Mouse (Mus musculus): ENCODE results near the gene Siae. TPM values are rescaled to one million over a fixed set of nuclear protein-coding genes. Genes with fewer than 3 reads are reported as not detected.
A peak's percentile ranks its signal among the peaks of the same experiment; 100 is the strongest.

Gene Siae
- polyA plus RNA-seq, 1 experiment from 2014 or later = 8.5 TPM

- H3K27me3 ChIP-seq (ENCODE audit: control insufficient read depth, insufficient read depth, low read length) = no peaks in the 10 kb centered on the region
- no peak for ATAC-seq (replicated peaks; ENCODE audit: low FRiP score)
- no peaks in the 10 kb centered on the region for H3K36me3 ChIP-seq (ENCODE audit: control insufficient read depth, insufficient read depth, low read length)
- no peak overlapping the region for H3K4me3 ChIP-seq (ENCODE audit: low read depth, low read length)
- DNase-seq (ENCODE audit: low spot score) = peak; percentile 74
- no peak overlapping the region for H3K27ac ChIP-seq (ENCODE audit: low read depth, low read length)
- H3K9ac ChIP-seq (ENCODE audit: low read length) = no peak overlapping the region
- H3K4me1 ChIP-seq (replicated peaks; ENCODE audit: control insufficient read depth, insufficient read depth, low read length) = no peaks in the 10 kb centered on the region
- 17% methylated on average over 7 of the region's 7 CpGs for WGBS
- no peak overlapping the region for H3K4me2 ChIP-seq (ENCODE audit: low read depth, low read length, severe bottlenecking)
- no peaks in the 10 kb centered on the region for H3K9me3 ChIP-seq (ENCODE audit: control insufficient read depth, low read length)
Measured at GRCm38 (mm10) chr9:37636335-37636734, 80.8 kb downstream of the Siae start.

DNA sequence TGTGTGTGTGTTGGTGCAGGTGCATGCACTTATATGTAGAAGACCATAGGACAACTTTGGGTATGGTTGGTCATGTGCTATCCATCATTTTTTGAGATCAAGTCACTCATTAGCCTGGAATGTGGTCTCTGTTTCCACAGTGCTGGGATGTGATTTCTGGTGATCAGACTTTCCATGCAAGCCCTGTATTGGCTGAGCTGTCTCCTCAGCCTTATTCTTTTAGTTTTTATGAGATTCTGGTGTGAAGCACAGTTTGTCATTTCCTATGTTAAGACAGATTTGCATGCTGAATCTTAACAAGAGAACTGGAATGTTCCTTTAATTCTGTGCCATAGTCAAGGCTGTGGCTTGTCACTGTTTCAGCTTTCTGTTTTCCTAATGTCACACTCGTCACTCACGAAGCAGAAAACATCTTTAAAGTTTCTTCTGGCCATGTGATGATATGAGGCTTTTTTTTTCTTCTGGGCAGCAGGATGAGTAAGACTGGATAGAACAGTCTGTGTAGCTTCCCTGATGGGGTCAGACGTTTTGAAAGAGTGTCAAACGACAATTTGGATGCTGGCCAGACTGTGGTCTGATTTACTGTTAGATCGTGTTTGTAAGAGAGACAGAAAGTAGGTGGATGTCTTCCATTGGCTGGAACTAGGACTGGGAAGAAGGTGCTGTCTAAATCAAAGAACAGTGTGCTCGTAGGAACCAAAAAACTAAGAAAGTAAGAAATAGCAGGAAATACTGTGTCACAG lies 81.5 kb downstream of the Siae start:
- H3K4me1 ChIP-seq (replicated peaks; ENCODE audit: control insufficient read depth, insufficient read depth, low read length) = no peaks in the 10 kb centered on the region
- no peak overlapping the region for H3K9ac ChIP-seq (ENCODE audit: low read length)
- no peak overlapping the region for H3K27ac ChIP-seq (ENCODE audit: low read depth, low read length)
- H3K4me3 ChIP-seq (ENCODE audit: low read depth, low read length) = no peak overlapping the region
- H3K27me3 ChIP-seq (ENCODE audit: control insufficient read depth, insufficient read depth, low read length) = no peaks in the 10 kb centered on the region
- no peak overlapping the region for H3K4me2 ChIP-seq (ENCODE audit: low read depth, low read length, severe bottlenecking)
- WGBS = 79% methylated on average over 6 of the region's 6 CpGs
- H3K36me3 ChIP-seq (ENCODE audit: control insufficient read depth, insufficient read depth, low read length) = no peaks in the 10 kb centered on the region
- ATAC-seq (replicated peaks; ENCODE audit: low FRiP score) (no peak), DNase-seq (ENCODE audit: low spot score) (no peak)
- no peaks in the 10 kb centered on the region for H3K9me3 ChIP-seq (ENCODE audit: control insufficient read depth, low read length)

- H3K27me3 ChIP-seq (ENCODE audit: control insufficient read depth, insufficient read depth, low read length) = no peaks in the 10 kb centered on the region
- no peaks in the 10 kb centered on the region for H3K4me1 ChIP-seq (replicated peaks; ENCODE audit: control insufficient read depth, insufficient read depth, low read length)
- no peak for DNase-seq (ENCODE audit: low spot score)
- no peak overlapping the region for H3K27ac ChIP-seq (ENCODE audit: low read depth, low read length)
- WGBS = 81% methylated on average over 3 of the region's 3 CpGs
- no peaks in the 10 kb centered on the region for H3K9me3 ChIP-seq (ENCODE audit: control insufficient read depth, low read length)
- H3K4me3 ChIP-seq (ENCODE audit: low read depth, low read length) = no peak overlapping the region
- no peak for ATAC-seq (replicated peaks; ENCODE audit: low FRiP score)
- H3K36me3 ChIP-seq (ENCODE audit: control insufficient read depth, insufficient read depth, low read length) = no peaks in the 10 kb centered on the region
- no peak overlapping the region for H3K9ac ChIP-seq (ENCODE audit: low read length)
- H3K4me2 ChIP-seq (ENCODE audit: low read depth, low read length, severe bottlenecking) = no peak overlapping the region
Measured at GRCm38 (mm10) chr9:37638721-37639120, 83.2 kb downstream of the Siae start.

- H3K9ac ChIP-seq (ENCODE audit: low read length) = no peak overlapping the region
- no peaks in the 10 kb centered on the region for H3K4me1 ChIP-seq (replicated peaks; ENCODE audit: control insufficient read depth, insufficient read depth, low read length)
- 89% methylated on average over 3 of the region's 3 CpGs for WGBS
- H3K9me3 ChIP-seq (ENCODE audit: control insufficient read depth, low read length) = no peaks in the 10 kb centered on the region
- H3K27ac ChIP-seq (ENCODE audit: low read depth, low read length) = no peak overlapping the region
- no peak overlapping the region for H3K4me2 ChIP-seq (ENCODE audit: low read depth, low read length, severe bottlenecking)
- ATAC-seq (replicated peaks; ENCODE audit: low FRiP score) = no peak
- DNase-seq (ENCODE audit: low spot score) = no peak
- peaks cover 10% of the 10 kb centered on the region; the same call in 1 of the 2 replicates for H3K36me3 ChIP-seq (ENCODE audit: control insufficient read depth, insufficient read depth, low read length)
- no peak overlapping the region for H3K4me3 ChIP-seq (ENCODE audit: low read depth, low read length)
- H3K27me3 ChIP-seq (ENCODE audit: control insufficient read depth, insufficient read depth, low read length) = no peaks in the 10 kb centered on the region
Measured at GRCm38 (mm10) chr9:37646246-37646645, 90.7 kb downstream of the Siae start.

DNA sequence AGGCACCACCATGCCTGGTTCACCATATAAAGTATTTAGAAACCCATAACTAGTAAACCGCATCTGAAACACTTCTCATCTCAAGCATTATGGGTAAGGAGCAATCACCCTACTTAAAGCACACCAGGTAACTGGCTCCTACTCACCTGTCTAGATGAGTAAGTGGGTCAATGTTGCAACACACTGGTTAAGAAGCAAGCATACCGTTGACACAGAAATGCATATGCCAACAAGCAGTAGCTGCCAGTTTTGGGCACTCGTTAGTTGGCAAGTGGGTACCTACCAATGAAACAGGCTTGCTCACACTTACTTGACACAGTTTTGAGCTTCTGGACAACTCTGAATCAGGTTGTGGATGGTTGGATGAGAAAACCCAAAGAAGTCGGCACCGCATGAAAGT lies 95.1 kb downstream of the Siae start:
- no peak overlapping the region for H3K9ac ChIP-seq (ENCODE audit: low read length)
- no peak overlapping the region for H3K4me3 ChIP-seq (ENCODE audit: low read depth, low read length)
- 89% methylated on average over 5 of the region's 5 CpGs for WGBS
- no peak for ATAC-seq (replicated peaks; ENCODE audit: low FRiP score)
- peaks cover 12% of the 10 kb centered on the region; the same call in 1 of the 2 replicates for H3K36me3 ChIP-seq (ENCODE audit: control insufficient read depth, insufficient read depth, low read length)
- H3K27ac ChIP-seq (ENCODE audit: low read depth, low read length) = no peak overlapping the region
- H3K4me2 ChIP-seq (ENCODE audit: low read depth, low read length, severe bottlenecking) = no peak overlapping the region
- H3K4me1 ChIP-seq (replicated peaks; ENCODE audit: control insufficient read depth, insufficient read depth, low read length) = no peaks in the 10 kb centered on the region
- H3K9me3 ChIP-seq (ENCODE audit: control insufficient read depth, low read length) = no peaks in the 10 kb centered on the region
- no peaks in the 10 kb centered on the region for H3K27me3 ChIP-seq (ENCODE audit: control insufficient read depth, insufficient read depth, low read length)
- DNase-seq (ENCODE audit: low spot score) = no peak

- DNase-seq (ENCODE audit: low spot score) (no peak), ATAC-seq (replicated peaks; ENCODE audit: low FRiP score) (no peak)
- Histone ChIP-seq H3K9ac (ENCODE audit: low read length) (no peak overlapping the region), H3K27ac (ENCODE audit: low read depth, low read length) (no peak overlapping the region), H3K9me3 (ENCODE audit: control insufficient read depth, low read length) (no peaks in the 10 kb centered on the region), H3K36me3 (ENCODE audit: control insufficient read depth, insufficient read depth, low read length) (peaks cover 12% of the 10 kb centered on the region; the same call in 1 of the 2 replicates), H3K4me3 (ENCODE audit: low read depth, low read length) (no peak overlapping the region), H3K27me3 (ENCODE audit: control insufficient read depth, insufficient read depth, low read length) (no peaks in the 10 kb centered on the region), H3K4me1 (replicated peaks; ENCODE audit: control insufficient read depth, insufficient read depth, low read length) (no peaks in the 10 kb centered on the region; the same call in 1 of the 2 replicates), H3K4me2 (ENCODE audit: low read depth, low read length, severe bottlenecking) (no peak overlapping the region)
- 85% methylated on average over 5 of the region's 5 CpGs for WGBS
Measured at GRCm38 (mm10) chr9:37653836-37654235, 98.3 kb downstream of the Siae start.

DNA sequence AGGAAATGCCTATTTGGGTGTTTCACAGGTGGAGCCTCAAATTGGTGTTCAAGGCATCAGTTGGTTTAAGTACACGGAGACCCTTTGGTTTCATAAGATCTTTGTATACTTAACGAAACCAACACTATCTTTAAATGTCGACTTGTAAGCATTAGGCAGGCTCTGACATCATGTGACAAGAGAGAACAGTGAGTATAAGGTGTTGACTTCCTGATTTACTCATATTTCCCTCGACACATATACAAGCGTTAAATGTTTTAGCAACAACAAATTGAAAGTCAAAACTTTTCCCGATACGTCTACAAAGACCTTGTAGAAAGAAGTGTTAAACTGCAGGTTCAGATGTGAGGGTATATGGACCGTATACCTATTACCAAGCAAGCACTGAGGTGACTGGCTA lies 100.5 kb downstream of the Siae start:
- DNase-seq (ENCODE audit: low spot score) (no peak), ATAC-seq (replicated peaks; ENCODE audit: low FRiP score) (no peak)
- H3K4me3 ChIP-seq (ENCODE audit: low read depth, low read length) = peak overlapping the region; percentile 75
- H3K9ac ChIP-seq (ENCODE audit: low read length) = peak overlapping the region; percentile 85
- no peak overlapping the region for H3K27ac ChIP-seq (ENCODE audit: low read depth, low read length)
- H3K27me3 ChIP-seq (ENCODE audit: control insufficient read depth, insufficient read depth, low read length) = no peaks in the 10 kb centered on the region
- 67% methylated on average over 8 of the region's 8 CpGs for WGBS
- no peaks in the 10 kb centered on the region; the same call in 1 of the 2 replicates for H3K4me1 ChIP-seq (replicated peaks; ENCODE audit: control insufficient read depth, insufficient read depth, low read length)
- H3K9me3 ChIP-seq (ENCODE audit: control insufficient read depth, low read length) = no peaks in the 10 kb centered on the region
- peak overlapping the region; percentile 63 for H3K4me2 ChIP-seq (ENCODE audit: low read depth, low read length, severe bottlenecking)
- H3K36me3 ChIP-seq (ENCODE audit: control insufficient read depth, insufficient read depth, low read length) = peaks cover 4% of the 10 kb centered on the region; the same call in 1 of the 2 replicates

DNA sequence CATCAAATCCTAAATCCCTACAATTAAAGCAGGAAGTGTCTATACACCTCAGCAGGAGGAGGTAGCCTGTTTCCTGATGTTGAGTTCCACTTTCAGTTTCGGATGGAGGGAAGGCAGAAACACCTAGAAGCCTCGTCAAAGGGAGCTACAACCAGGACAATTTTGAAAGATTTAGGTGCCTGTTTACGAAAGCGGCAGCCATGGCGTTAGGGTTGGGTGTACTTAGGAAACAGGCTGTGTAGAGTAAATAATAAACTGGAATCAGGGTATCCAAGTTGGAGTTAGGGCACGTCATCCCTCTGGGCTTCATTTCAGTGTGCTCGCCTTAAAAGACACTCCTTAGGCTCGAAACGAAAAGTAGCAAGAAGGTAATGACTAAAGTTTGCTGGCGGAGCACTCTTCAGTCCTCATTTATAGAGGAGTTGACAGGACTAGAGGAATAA lies 101.0 kb downstream of the Siae start:
- H3K9me3 ChIP-seq (ENCODE audit: control insufficient read depth, low read length) = no peaks in the 10 kb centered on the region
- H3K4me1 ChIP-seq (replicated peaks; ENCODE audit: control insufficient read depth, insufficient read depth, low read length) = no peaks in the 10 kb centered on the region; the same call in 1 of the 2 replicates
- H3K36me3 ChIP-seq (ENCODE audit: control insufficient read depth, insufficient read depth, low read length) = peaks cover 2% of the 10 kb centered on the region; the same call in 1 of the 2 replicates
- DNase-seq (ENCODE audit: low spot score) = no peak
- WGBS = 2% methylated on average over 10 of the region's 10 CpGs
- no peaks in the 10 kb centered on the region for H3K27me3 ChIP-seq (ENCODE audit: control insufficient read depth, insufficient read depth, low read length)
- H3K4me2 ChIP-seq (ENCODE audit: low read depth, low read length, severe bottlenecking) = peak overlapping the region; percentile 63
- ATAC-seq (replicated peaks; ENCODE audit: low FRiP score) = peak; percentile 30; the same call in 1 of the 2 replicates
- no peak overlapping the region; the same call in 1 of the 2 replicates for H3K27ac ChIP-seq (ENCODE audit: low read depth, low read length)
- peak overlapping the region; percentile 75 for H3K4me3 ChIP-seq (ENCODE audit: low read depth, low read length)
- H3K9ac ChIP-seq (ENCODE audit: low read length) = peak overlapping the region; percentile 85
